Mouse (Mus musculus): ENCODE measurements around the gene Atp6v1fnb. TPM values are rescaled to one million over a fixed set of nuclear protein-coding genes. Genes with fewer than 3 reads are reported as not detected.

Atp6v1fnb gene
- polyA plus RNA-seq, 1 experiment from 2014 or later = 0.47 TPM

DNA sequence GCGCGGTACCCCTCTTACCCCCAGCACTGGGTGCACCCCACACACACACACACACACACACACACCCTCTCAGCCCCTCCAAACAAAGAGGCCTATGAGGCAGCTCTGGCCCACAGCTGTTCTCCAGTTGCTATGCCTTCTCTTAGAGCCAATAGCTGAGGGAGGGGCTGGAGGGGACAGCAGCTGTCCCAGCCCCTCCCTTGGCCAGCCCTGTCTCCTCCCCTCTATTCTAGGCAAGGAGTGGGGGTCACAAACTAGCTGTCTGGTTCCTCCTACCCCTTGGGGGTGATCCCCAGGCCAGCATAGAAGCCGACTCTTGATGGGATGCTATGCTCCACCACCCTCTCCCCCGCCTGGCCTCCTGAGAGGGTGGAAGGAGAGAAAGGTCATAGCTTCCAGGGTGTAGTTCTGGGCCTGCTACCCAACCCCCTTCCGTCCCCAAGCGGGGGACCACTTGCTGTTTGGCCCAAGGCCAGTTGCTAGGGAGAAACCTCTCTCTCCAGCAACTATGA lies 35.2 kb upstream of the Atp6v1fnb start:
- H3K4me2 ChIP-seq (replicated peaks) = peak overlapping the region; percentile 76
- H3K9me3 ChIP-seq = no peaks in the 10 kb centered on the region
- no peaks in the 10 kb centered on the region for H3K36me3 ChIP-seq
- peak overlapping the region; percentile 76 for H3K27ac ChIP-seq
- peaks cover 48% of the 10 kb centered on the region for H3K4me1 ChIP-seq (replicated peaks)
- no peak overlapping the region for H3K4me3 ChIP-seq (replicated peaks)
- 10% methylated on average over 6 of the region's 6 CpGs for WGBS
- H3K27me3 ChIP-seq = peaks cover 45% of the 10 kb centered on the region
- ATAC-seq = peak; percentile 47
- 0 out of 2 replicates have a peak overlapping the region, but pooled peaks have one; percentile 23 for H3K9ac ChIP-seq (replicated peaks)

GRCm38 (mm10) chr6:29436461-29436934 lies 34.7 kb upstream of the Atp6v1fnb start:
- peak overlapping the region; percentile 76 for H3K27ac ChIP-seq
- peak overlapping the region; percentile 76 for H3K4me2 ChIP-seq (replicated peaks)
- ATAC-seq = peak; percentile 56

GRCm38 (mm10) chr6:29439251-29439650 lies 32.0 kb upstream of the Atp6v1fnb start:
- Histone ChIP-seq H3K4me3 (replicated peaks) (no peak overlapping the region), H3K9ac (replicated peaks) (no peak overlapping the region), H3K27me3 (peaks cover 15% of the 10 kb centered on the region), H3K4me2 (replicated peaks) (no peak overlapping the region), H3K36me3 (no peaks in the 10 kb centered on the region), H3K4me1 (replicated peaks) (peaks cover 25% of the 10 kb centered on the region), H3K9me3 (no peaks in the 10 kb centered on the region), H3K27ac (no peak overlapping the region)
- no peak for ATAC-seq
- 67% methylated on average over 4 of the region's 4 CpGs for WGBS

More at GRCm38 (mm10) chr6:29436461-29436934, 34.7 kb upstream of the Atp6v1fnb start:
- H3K9me3 ChIP-seq = no peaks in the 10 kb centered on the region
- H3K9ac ChIP-seq (replicated peaks) = peak overlapping the region; percentile 56
- H3K36me3 ChIP-seq = no peaks in the 10 kb centered on the region
- no peak overlapping the region for H3K4me3 ChIP-seq (replicated peaks)
- peaks cover 41% of the 10 kb centered on the region for H3K27me3 ChIP-seq
- H3K4me1 ChIP-seq (replicated peaks) = peaks cover 47% of the 10 kb centered on the region
- 2% methylated on average over 11 of the region's 11 CpGs for WGBS

GRCm38 (mm10) chr6:29439789-29440188 lies 31.4 kb upstream of the Atp6v1fnb start:
- ATAC-seq = no peak
- Histone ChIP-seq H3K27ac (no peak overlapping the region), H3K9me3 (no peaks in the 10 kb centered on the region), H3K9ac (replicated peaks) (no peak overlapping the region), H3K27me3 (peaks cover 10% of the 10 kb centered on the region), H3K4me1 (replicated peaks) (peaks cover 20% of the 10 kb centered on the region), H3K36me3 (no peaks in the 10 kb centered on the region), H3K4me2 (replicated peaks) (no peak overlapping the region), H3K4me3 (replicated peaks) (no peak overlapping the region)
- 94% methylated on average over 6 of the region's 6 CpGs for WGBS

GRCm38 (mm10) chr6:29444773-29445172 lies 26.5 kb upstream of the Atp6v1fnb start:
- Histone ChIP-seq H3K4me3 (replicated peaks) (no peak overlapping the region), H3K27ac (no peak overlapping the region), H3K27me3 (no peaks in the 10 kb centered on the region), H3K36me3 (peaks cover 7% of the 10 kb centered on the region; the same call in 1 of the 2 replicates), H3K9ac (replicated peaks) (no peak overlapping the region), H3K4me1 (replicated peaks) (no peaks in the 10 kb centered on the region), H3K4me2 (replicated peaks) (no peak overlapping the region), H3K9me3 (no peaks in the 10 kb centered on the region)
- 69% methylated on average over 11 of the region's 11 CpGs for WGBS
- ATAC-seq = no peak

DNA sequence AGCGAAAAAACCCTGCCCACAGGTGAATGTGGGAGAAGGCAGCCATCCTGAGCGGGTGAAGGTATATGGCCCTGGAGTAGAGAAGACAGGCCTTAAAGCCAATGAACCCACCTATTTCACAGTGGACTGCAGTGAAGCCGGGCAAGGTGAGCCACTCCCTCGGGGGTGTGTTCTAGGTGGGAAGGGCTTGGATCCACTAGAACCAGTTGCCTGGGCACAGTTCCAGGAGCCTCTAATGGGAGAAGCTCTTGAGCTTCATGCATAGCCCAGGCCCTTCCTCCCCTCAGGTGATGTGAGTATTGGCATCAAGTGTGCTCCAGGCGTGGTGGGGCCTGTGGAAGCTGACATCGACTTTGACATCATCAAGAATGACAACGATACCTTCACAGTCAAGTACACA lies 25.9 kb upstream of the Atp6v1fnb start:
- Histone ChIP-seq H3K4me2 (replicated peaks) (no peak overlapping the region), H3K9ac (replicated peaks) (no peak overlapping the region), H3K36me3 (peaks cover 7% of the 10 kb centered on the region; the same call in 1 of the 2 replicates), H3K4me3 (replicated peaks) (no peak overlapping the region), H3K27me3 (no peaks in the 10 kb centered on the region), H3K4me1 (replicated peaks) (no peaks in the 10 kb centered on the region), H3K9me3 (no peaks in the 10 kb centered on the region), H3K27ac (no peak overlapping the region)
- 94% methylated on average over 7 of the region's 7 CpGs for WGBS
- ATAC-seq = no peak

GRCm38 (mm10) chr6:29449858-29450257 lies 21.4 kb upstream of the Atp6v1fnb start:
- Histone ChIP-seq H3K9ac (replicated peaks) (no peak overlapping the region), H3K27me3 (no peaks in the 10 kb centered on the region), H3K4me3 (replicated peaks) (no peak overlapping the region), H3K27ac (no peak overlapping the region), H3K4me2 (replicated peaks) (no peak overlapping the region), H3K9me3 (no peaks in the 10 kb centered on the region), H3K36me3 (peaks cover 7% of the 10 kb centered on the region; the same call in 1 of the 2 replicates), H3K4me1 (replicated peaks) (no peaks in the 10 kb centered on the region)
- WGBS = 37% methylated on average over 4 of the region's 4 CpGs
- ATAC-seq = no peak

GRCm38 (mm10) chr6:29450667-29451066 lies 20.6 kb upstream of the Atp6v1fnb start:
- Histone ChIP-seq H3K4me1 (replicated peaks) (no peaks in the 10 kb centered on the region), H3K36me3 (peaks cover 7% of the 10 kb centered on the region; the same call in 1 of the 2 replicates), H3K9me3 (no peaks in the 10 kb centered on the region), H3K27ac (no peak overlapping the region), H3K4me2 (replicated peaks) (no peak overlapping the region), H3K27me3 (no peaks in the 10 kb centered on the region), H3K4me3 (replicated peaks) (no peak overlapping the region), H3K9ac (replicated peaks) (no peak overlapping the region)
- 96% methylated on average over 6 of the region's 6 CpGs for WGBS
- ATAC-seq = no peak

- Histone ChIP-seq H3K9me3 (no peaks in the 10 kb centered on the region), H3K4me2 (replicated peaks) (no peak overlapping the region), H3K27me3 (no peaks in the 10 kb centered on the region), H3K27ac (no peak overlapping the region), H3K36me3 (no peaks in the 10 kb centered on the region), H3K4me1 (replicated peaks) (no peaks in the 10 kb centered on the region), H3K9ac (replicated peaks) (no peak overlapping the region), H3K4me3 (replicated peaks) (no peak overlapping the region)
- WGBS = 59% methylated on average over 7 of the region's 7 CpGs
- no peak for ATAC-seq
Measured at GRCm38 (mm10) chr6:29461502-29461901, 9.7 kb upstream of the Atp6v1fnb start.

- WGBS = 80% methylated on average over 3 of the region's 3 CpGs
- H3K4me2 ChIP-seq (replicated peaks) = no peak overlapping the region
- no peak overlapping the region for H3K9ac ChIP-seq (replicated peaks)
- ATAC-seq = no peak
- no peaks in the 10 kb centered on the region for H3K27me3 ChIP-seq
- H3K27ac ChIP-seq = no peak overlapping the region
- H3K4me1 ChIP-seq (replicated peaks) = peaks cover 3% of the 10 kb centered on the region
- H3K4me3 ChIP-seq (replicated peaks) = no peak overlapping the region
- no peaks in the 10 kb centered on the region for H3K36me3 ChIP-seq
- no peaks in the 10 kb centered on the region for H3K9me3 ChIP-seq
Measured at GRCm38 (mm10) chr6:29463388-29463787, 7.8 kb upstream of the Atp6v1fnb start.

- H3K36me3 ChIP-seq = peaks cover 24% of the 10 kb centered on the region
- H3K4me3 ChIP-seq (replicated peaks) = peak within 1 kb of the TSS; percentile 72
- peaks cover 12% of the 10 kb centered on the region for H3K4me1 ChIP-seq (replicated peaks)
- peak within 1 kb of the TSS; percentile 65; the same call in 1 of the 2 replicates for H3K27ac ChIP-seq
- H3K4me2 ChIP-seq (replicated peaks) = peak within 1 kb of the TSS; percentile 74
- no peaks in the 10 kb centered on the region for H3K27me3 ChIP-seq
- no peaks in the 10 kb centered on the region for H3K9me3 ChIP-seq
- H3K9ac ChIP-seq (replicated peaks) = peak within 1 kb of the TSS; percentile 80
- WGBS = under 1% methylated on average over 39 of the region's 39 CpGs
- ATAC-seq = peak; percentile 96
Measured at GRCm38 (mm10) chr6:29467583-29468354, 3.5 kb upstream of the Atp6v1fnb start, which contains the start of gene Atp6v1f. Gene Atp6v1f, plus strand, starts transcription at chr6:29467718.

GRCm38 (mm10) chr6:29468851-29469250 lies 2.4 kb upstream of the Atp6v1fnb start:
- no peak overlapping the region for H3K27ac ChIP-seq
- peak overlapping the region; percentile 74 for H3K4me2 ChIP-seq (replicated peaks)
- H3K9ac ChIP-seq (replicated peaks) = peak overlapping the region; percentile 80
- H3K27me3 ChIP-seq = peaks cover under 1% of the 10 kb centered on the region; the same call in 1 of the 2 replicates
- H3K36me3 ChIP-seq = peaks cover 24% of the 10 kb centered on the region
- peaks cover 15% of the 10 kb centered on the region for H3K4me1 ChIP-seq (replicated peaks)
- no peaks in the 10 kb centered on the region for H3K9me3 ChIP-seq
- no peak for ATAC-seq
- H3K4me3 ChIP-seq (replicated peaks) = peak overlapping the region; percentile 72
- 89% methylated on average over 3 of the region's 3 CpGs for WGBS
